In the genomic region with DNA sequence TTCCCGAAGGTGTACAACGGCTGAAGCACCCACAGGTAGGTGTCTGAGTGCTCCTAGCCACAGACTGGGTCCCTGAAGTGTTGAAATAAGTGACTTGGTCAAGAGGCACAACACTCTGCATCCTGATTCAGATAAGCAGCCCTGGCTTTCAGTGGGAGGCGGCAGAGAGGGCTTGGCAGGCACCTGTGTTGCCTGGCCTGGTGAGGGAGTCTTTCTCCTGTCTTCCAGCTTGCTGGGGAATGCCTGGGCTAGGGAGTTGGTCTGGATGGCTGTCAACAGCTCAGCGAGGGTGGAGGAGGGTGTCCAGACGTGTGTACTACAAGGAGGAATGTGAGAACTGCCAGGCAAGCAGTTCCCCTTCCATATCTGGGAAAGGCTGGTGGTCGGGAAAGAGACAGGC, we compare ENCODE assay signal across 10 mouse cellular contexts. TPM values are rescaled to one million over a fixed set of nuclear protein-coding genes. Genes with fewer than 3 reads are reported as not detected.
A peak's percentile ranks its signal among the peaks of the same experiment; 100 is the strongest.
DNase-seq lines count a peak whose midpoint lies in the region; ATAC-seq lines count a peak whose summit lies in the region.
"Had no signal": no experiment of that assay in that cellular context is flagged by ENCODE, and none has a peak within 500 bp of the region (broad histone marks: within the 10 kb centered on the region; RNA-seq: fewer than 3 reads in every experiment).

No protein-coding gene starts in this region.

- WGBS in neural tube, embryonic 13.5 days, result 87% methylated on average over 6 of the region's 6 CpGs

- H3K4me2 ChIP-seq in neural tube, embryonic 13.5 days, result no peak overlapping the region

- peak; percentile 48; the same call in 1 of the 2 replicates for ATAC-seq in frontal cortex, adult (ENCODE audit: low TSS enrichment)
- no peak for ATAC-seq in neural tube, embryonic 13.5 days (ENCODE audit: low read depth)
- ATAC-seq: CD4-positive, CD25-positive, alpha-beta regulatory T cell, adult 4 months had no signal

- 0 out of 2 replicates have a peak overlapping the region, but pooled peaks have one; percentile 77 for H3K27ac ChIP-seq in neural tube, embryonic 13.5 days (replicated peaks)

- H3K36me3 ChIP-seq in neural tube, embryonic 13.5 days, result 0 out of 2 replicates have a peak, but pooled peaks cover 6% of the 10 kb centered on the region

- no peak for DNase-seq in frontal cortex, adult 2 months (ENCODE audit: extremely low spot score in 1 of 2, low spot score in 1 of 2)
- no peak for DNase-seq in neural tube, embryonic 10.5 days (ENCODE audit: extremely low spot score, low spot score)
- peak; percentile 78 for DNase-seq in heart, postnatal 4 days
- peak; percentile 77 for DNase-seq in testis, postnatal 14 days (ENCODE audit: low spot score)
- DNase-seq in retina, embryonic 14.5 days (ENCODE audit: low spot score), result no peak
- no peak for DNase-seq in cerebellum, postnatal 36 days
- DNase-seq: kidney, postnatal 25 days had no signal

- H3K9me3 ChIP-seq in neural tube, embryonic 13.5 days, result no peaks in the 10 kb centered on the region

- no peak overlapping the region for H3K4me3 ChIP-seq in neural tube, embryonic 13.5 days

- H3K4me1 ChIP-seq in neural tube, embryonic 13.5 days (replicated peaks), result peaks cover 33% of the 10 kb centered on the region

- H3K27me3 ChIP-seq in neural tube, embryonic 13.5 days, result no peaks in the 10 kb centered on the region

- H3K9ac ChIP-seq in neural tube, embryonic 13.5 days, result no peak overlapping the region

RNA-seq across cellular contexts. Expression of gene St6gal1, which starts 15.0 kb away (rescaled TPM):
- polyA plus RNA-seq in frontal cortex, adult 2 months (2012; rRNA removed), result 15.8 and 19.8 TPM in 2 replicates
- 34.7 and 40.6 TPM in 2 replicates for polyA plus RNA-seq in neural tube, embryonic 13.5 days (2015; fragmentation: Nextera tagmentation; extraction: Ambion mirVana)
- 10 to 100 TPM; 19.8 to 20.3 TPM for total RNA-seq in heart, postnatal 4 days (2021)

Comparison
In these comparisons a context has a peak if more than half of its experiments do, and no peak if none do; other contexts are left out.
1. DNase-seq: peak in heart, postnatal 4 days (single experiment) and testis, postnatal 14 days (single experiment); none in frontal cortex, adult 2 months (0 of 2), neural tube, embryonic 10.5 days (single experiment), retina, embryonic 14.5 days (single experiment) and cerebellum, postnatal 36 days (0 of 2).